Mouse (Mus musculus) liver, adult 2 months (tissue): ENCODE data around the gene Adam22. TPM values are rescaled to one million over a fixed set of nuclear protein-coding genes. Genes with fewer than 3 reads are reported as not detected.

Experiments
- DNase-seq: peaks from one replicate; pipeline ENCODE4 v3.0.0-alpha.2; 2011; ENCODE audit warnings: low read depth, low spot score; ENCODE audit errors: extremely low read depth
- H3K27ac ChIP-seq: fragments of 200-500 bp; replicated peaks from 2 replicates; pipeline ENCODE4 v1.5.1; 2012; ENCODE audit warnings: low read depth, mild to moderate bottlenecking, control low read depth, inconsistent platforms, low read length; ENCODE audit not compliant: insufficient read depth
- H3K27me3 ChIP-seq: fragments of 200-500 bp; 2 replicates; pipeline ENCODE4 v1.6.1; 2012; ENCODE audit warnings: mild to moderate bottlenecking, moderate library complexity, low read length, inconsistent platforms; ENCODE audit not compliant: control insufficient read depth, insufficient read depth
- H3K36me3 ChIP-seq: fragments of 200-500 bp; 2 replicates; pipeline ENCODE4 v1.6.1; 2012; ENCODE audit warnings: low read length, inconsistent platforms; ENCODE audit not compliant: control insufficient read depth, insufficient read depth
- H3K4me1 ChIP-seq: fragments of 200-500 bp; 2 replicates; pipeline ENCODE4 v1.6.1; 2011; ENCODE audit warnings: low read length; ENCODE audit not compliant: control insufficient read depth, insufficient read depth
- H3K4me3 ChIP-seq: fragments of 200-500 bp; 2 replicates; pipeline ENCODE4 v1.5.1; 2011; ENCODE audit warnings: low read depth, mild to moderate bottlenecking, control low read depth, low read length, moderate library complexity; ENCODE audit not compliant: insufficient read depth
- H3K79me2 ChIP-seq: fragments of 200-500 bp; 2 replicates; pipeline ENCODE4 v1.6.1; 2012; ENCODE audit warnings: inconsistent platforms, mild to moderate bottlenecking, low read length, moderate library complexity; ENCODE audit not compliant: control insufficient read depth, insufficient read depth
- H3K9ac ChIP-seq: fragments of 200-500 bp; 2 replicates; pipeline ENCODE4 v1.6.1; 2012; ENCODE audit warnings: low read depth, mild to moderate bottlenecking, control low read depth, inconsistent platforms, low read length
- CTCF ChIP-seq: fragments of 200-500 bp; IDR thresholded peaks from 2 replicates; pipeline ENCODE4 v1.5.1; 2011; ENCODE audit warnings: low read depth, low read length, control low read depth
- POLR2A ChIP-seq: fragments of 200-500 bp; IDR thresholded peaks from 2 replicates; pipeline ENCODE4 v1.6.1; 2011; ENCODE audit warnings: low read length, control low read depth; ENCODE audit not compliant: insufficient read depth; ENCODE audit errors: extremely low read depth
- WGBS: fragments of 180-500 bp; shearing (Covaris S2); methylation state at CpG from one replicate; pipeline ENCODE4 v1.1.7; 2018; 5-methylcytosine and 5-hydroxymethylcytosine counted together
- polyA plus RNA-seq: library from polyadenylated mRNA; depleted of rRNA; stranded (reverse); fragments of >200 nt; gene quantifications from 2 replicates; pipeline ENCODE4 v1.2.3, GENCODE M21; 2012
- total RNA-seq: library from RNA; depleted of rRNA; stranded (reverse); fragments of >200 nt; gene quantifications from 2 replicates; pipeline ENCODE4 v1.2.3, GENCODE M21; 2014

Gene Adam22
- total and polyA plus RNA-seq, 2 experiments = 0.01 to 0.55 TPM

- peaks cover 46% of the 10 kb centered on the region for H3K36me3 ChIP-seq
- no peak overlapping the region for H3K27ac ChIP-seq
- no peaks in the 10 kb centered on the region; the same call in 1 of the 2 replicates for H3K79me2 ChIP-seq
- no peak overlapping the region for H3K9ac ChIP-seq
- H3K4me1 ChIP-seq = no peaks in the 10 kb centered on the region
- no peak overlapping the region for H3K4me3 ChIP-seq
- no peak for DNase-seq
- no peak for TF ChIP-seq CTCF
- no peak for TF ChIP-seq POLR2A
- 86% methylated on average over 6 of the region's 6 CpGs for WGBS
- no peaks in the 10 kb centered on the region for H3K27me3 ChIP-seq
Measured at GRCm38 (mm10) chr5:8063207-8063606, 304.8 kb downstream of the Adam22 start.

- 94% methylated on average over 2 of the region's 2 CpGs for WGBS
- H3K27ac ChIP-seq = no peak overlapping the region
- no peak for TF ChIP-seq POLR2A
- no peak for TF ChIP-seq CTCF
- peaks cover 46% of the 10 kb centered on the region for H3K36me3 ChIP-seq
- no peak for DNase-seq
- no peak overlapping the region for H3K9ac ChIP-seq
- no peaks in the 10 kb centered on the region for H3K27me3 ChIP-seq
- no peaks in the 10 kb centered on the region; the same call in 1 of the 2 replicates for H3K79me2 ChIP-seq
- H3K4me3 ChIP-seq = no peak overlapping the region
- H3K4me1 ChIP-seq = no peaks in the 10 kb centered on the region
Measured at GRCm38 (mm10) chr5:8062469-8062868, 305.5 kb downstream of the Adam22 start.

GRCm38 (mm10) chr5:8058056-8058455, 309.9 kb downstream of the Adam22 start:
- H3K27me3 ChIP-seq = no peaks in the 10 kb centered on the region
- H3K79me2 ChIP-seq = no peaks in the 10 kb centered on the region; the same call in 1 of the 2 replicates
- DNase-seq = no peak
- no peak overlapping the region for H3K9ac ChIP-seq
- no peak for TF ChIP-seq POLR2A
- TF ChIP-seq CTCF = no peak
- H3K4me1 ChIP-seq = peaks cover 7% of the 10 kb centered on the region
- 88% methylated on average over 7 of the region's 7 CpGs for WGBS
- no peak overlapping the region for H3K27ac ChIP-seq
- H3K36me3 ChIP-seq = peaks cover 23% of the 10 kb centered on the region
- no peak overlapping the region for H3K4me3 ChIP-seq

- Histone ChIP-seq H3K79me2 (no peaks in the 10 kb centered on the region; the same call in 1 of the 2 replicates), H3K27me3 (no peaks in the 10 kb centered on the region), H3K4me3 (peak overlapping the region; percentile 84), H3K4me1 (peaks cover 7% of the 10 kb centered on the region), H3K27ac (peak overlapping the region; percentile 82; the same call in 1 of the 2 replicates), H3K36me3 (peaks cover 23% of the 10 kb centered on the region), H3K9ac (peak overlapping the region; percentile 94)
- 29% methylated on average over 5 of the region's 5 CpGs for WGBS
- no peak for TF ChIP-seq POLR2A
- TF ChIP-seq CTCF = no peak
- DNase-seq = peak; percentile 34
Measured at GRCm38 (mm10) chr5:8057018-8057323, 311.0 kb downstream of the Adam22 start.

GRCm38 (mm10) chr5:8056141-8057017, 311.6 kb downstream of the Adam22 start:
- H3K79me2 ChIP-seq = no peaks in the 10 kb centered on the region; the same call in 1 of the 2 replicates
- under 1% methylated on average over 60 of the region's 60 CpGs for WGBS
- H3K36me3 ChIP-seq = peaks cover 19% of the 10 kb centered on the region
- DNase-seq = peak; percentile 77
- H3K27ac ChIP-seq = peak overlapping the region; percentile 82
- H3K4me3 ChIP-seq = peak overlapping the region; percentile 84
- peak overlapping the region; percentile 94 for H3K9ac ChIP-seq
- H3K4me1 ChIP-seq = peaks cover 7% of the 10 kb centered on the region
- H3K27me3 ChIP-seq = no peaks in the 10 kb centered on the region
- peak; percentile 48 for TF ChIP-seq CTCF
- peak; percentile 87 for TF ChIP-seq POLR2A

- Histone ChIP-seq H3K4me1 (peaks cover 7% of the 10 kb centered on the region), H3K27me3 (no peaks in the 10 kb centered on the region), H3K9ac (peak overlapping the region; percentile 64), H3K36me3 (peaks cover 17% of the 10 kb centered on the region), H3K4me3 (peak overlapping the region; percentile 84), H3K79me2 (no peaks in the 10 kb centered on the region; the same call in 1 of the 2 replicates), H3K27ac (peak overlapping the region; percentile 82)
- no peak for TF ChIP-seq POLR2A
- TF ChIP-seq CTCF = no peak
- 2% methylated on average over 8 of the region's 8 CpGs for WGBS
- peak; percentile 71 for DNase-seq
Measured at GRCm38 (mm10) chr5:8055721-8056129, 312.2 kb downstream of the Adam22 start.
